Mouse (Mus musculus): ENCODE measurements at regions not wholly inside any gene's neighbourhood (a gene's known extent, or its start where the extent isn't known, plus 50 kb on each side); places are given as distances from the start of the nearest gene placed in this dataset.

DNA sequence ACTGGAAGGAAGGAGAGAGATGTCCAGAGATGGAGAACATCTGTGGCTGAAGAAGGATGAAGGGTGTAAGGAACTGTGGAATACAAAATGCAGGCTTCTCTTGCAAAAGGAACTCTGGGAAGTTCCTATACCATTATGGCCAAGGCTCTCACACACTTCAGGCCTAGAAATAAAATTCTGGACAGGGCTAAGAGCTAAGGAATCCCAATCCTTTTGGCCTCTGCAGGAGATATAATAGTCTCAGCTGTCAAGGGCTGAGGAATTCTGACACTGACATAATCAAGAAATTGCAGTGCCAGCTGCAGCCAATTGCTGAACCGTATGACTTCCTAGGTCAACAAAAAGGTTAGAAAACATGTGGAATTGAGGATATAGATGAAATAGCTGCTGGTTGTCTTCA lies 886.2 kb upstream of the Adgrl2 start:
- no peak for TF ChIP-seq CTCF (IDR thresholded peaks at IDR 0.05; ENCODE audit: extremely low read depth, insufficient read depth, low read length)
- no peak for TF ChIP-seq POLR2A (IDR thresholded peaks at IDR 0.05; ENCODE audit: extremely low read depth, insufficient read depth, low read length)
- Histone ChIP-seq H3K4me1 (ENCODE audit: control insufficient read depth, insufficient read depth, low read length) (no peaks in the 10 kb centered on the region), H3K27ac (ENCODE audit: insufficient read depth, low read length) (no peak overlapping the region), H3K4me3 (ENCODE audit: insufficient read depth, low read length) (no peak overlapping the region)

DNA sequence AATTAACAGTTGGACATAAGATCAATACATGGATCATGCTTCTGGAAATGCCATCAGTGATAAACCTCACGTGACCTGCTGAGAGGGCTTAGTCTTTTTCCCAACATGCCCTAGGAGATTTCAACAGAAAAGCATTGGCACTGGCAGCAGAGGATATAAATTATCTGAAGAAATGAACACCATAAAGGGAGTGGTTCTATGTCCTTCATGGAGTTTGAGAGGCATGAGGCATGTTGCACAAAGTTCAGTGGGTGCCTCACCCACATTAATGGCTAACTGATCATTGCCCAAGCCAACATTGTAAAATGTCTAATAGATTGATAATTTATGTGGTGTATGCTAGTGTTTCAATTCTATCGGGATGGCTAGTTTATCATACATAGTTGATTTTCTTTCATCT lies 875.6 kb upstream of the Adgrl2 start:
- TF ChIP-seq POLR2A (IDR thresholded peaks at IDR 0.05; ENCODE audit: extremely low read depth, insufficient read depth, low read length): no peak
- TF ChIP-seq CTCF (IDR thresholded peaks at IDR 0.05; ENCODE audit: extremely low read depth, insufficient read depth, low read length): no peak

DNA sequence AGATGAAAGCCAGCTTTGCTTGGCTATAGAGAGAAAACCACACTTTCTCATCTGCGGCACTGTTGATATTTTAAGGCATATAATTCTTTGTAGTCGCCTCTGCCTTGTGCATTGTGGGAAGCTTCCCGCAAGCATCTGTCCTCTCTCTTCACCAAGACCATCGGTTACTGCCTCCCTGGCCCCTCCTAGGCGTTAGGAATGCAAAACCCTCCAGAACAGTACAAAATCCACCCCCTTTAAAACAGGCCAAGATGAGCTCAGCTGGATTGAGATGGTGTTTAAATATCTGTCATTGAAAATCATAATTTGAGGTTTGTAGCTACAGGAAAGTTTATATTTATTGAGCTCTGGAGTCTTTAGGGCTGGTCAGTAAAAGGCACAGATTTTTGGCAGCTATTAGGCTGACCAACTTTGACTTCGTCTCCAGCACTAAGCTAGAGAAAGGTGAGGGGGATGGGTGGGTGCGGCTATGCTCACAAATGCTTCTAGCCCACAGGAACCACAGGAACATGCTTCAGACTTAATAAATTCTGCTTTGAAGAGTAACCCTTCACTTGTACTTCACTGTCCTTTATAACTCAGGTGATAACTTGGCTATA lies 856.7 kb upstream of the Adgrl2 start:
- no peak overlapping the region for H3K4me3 ChIP-seq (ENCODE audit: insufficient read depth, low read length)
- no peak overlapping the region for H3K27ac ChIP-seq (ENCODE audit: insufficient read depth, low read length)
- TF ChIP-seq CTCF (IDR thresholded peaks at IDR 0.05; ENCODE audit: extremely low read depth, insufficient read depth, low read length) (no peak), POLR2A (IDR thresholded peaks at IDR 0.05; ENCODE audit: extremely low read depth, insufficient read depth, low read length) (no peak)
- H3K4me1 ChIP-seq (ENCODE audit: control insufficient read depth, insufficient read depth, low read length): no peaks in the 10 kb centered on the region

More for the DNA sequence above, 875.6 kb upstream of the Adgrl2 start:
- Histone ChIP-seq H3K4me3 (ENCODE audit: insufficient read depth, low read length) (no peak overlapping the region), H3K4me1 (ENCODE audit: control insufficient read depth, insufficient read depth, low read length) (no peaks in the 10 kb centered on the region), H3K27ac (ENCODE audit: insufficient read depth, low read length) (no peak overlapping the region)

DNA sequence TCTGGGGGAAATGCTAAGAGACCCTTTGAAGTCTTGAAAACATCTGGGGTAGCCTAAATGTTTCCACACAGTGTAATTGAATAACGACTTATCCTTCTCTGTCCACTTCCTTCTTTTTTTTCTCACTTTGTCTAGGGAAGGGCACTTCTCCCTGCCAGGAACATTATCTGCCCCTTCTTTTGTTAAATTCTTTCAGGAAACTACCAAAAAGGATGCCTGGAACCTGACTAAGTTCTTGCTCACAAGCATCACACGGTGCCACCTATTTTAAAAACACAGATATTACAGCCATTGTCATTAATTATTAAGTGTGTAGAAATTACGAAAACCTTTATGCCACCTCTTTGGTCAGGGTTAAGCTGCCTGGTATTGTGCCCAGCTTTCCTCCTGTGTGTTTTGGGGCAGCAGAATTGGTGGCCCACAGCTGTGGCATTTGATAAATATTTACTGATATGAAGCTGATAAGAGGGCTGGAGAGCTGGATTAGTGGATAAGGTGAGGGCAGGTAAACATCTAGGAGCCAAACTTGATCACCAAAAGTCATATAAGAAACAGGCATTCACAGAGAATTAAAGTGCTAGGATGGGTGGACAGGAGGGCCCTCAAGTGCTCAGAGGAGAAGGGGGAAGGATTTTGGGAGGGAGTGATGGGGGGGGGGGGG lies 855.6 kb upstream of the Adgrl2 start:
- H3K4me3 ChIP-seq (ENCODE audit: insufficient read depth, low read length): no peak overlapping the region
- no peaks in the 10 kb centered on the region for H3K4me1 ChIP-seq (ENCODE audit: control insufficient read depth, insufficient read depth, low read length)
- TF ChIP-seq POLR2A (IDR thresholded peaks at IDR 0.05; ENCODE audit: extremely low read depth, insufficient read depth, low read length): no peak
- no peak for TF ChIP-seq CTCF (IDR thresholded peaks at IDR 0.05; ENCODE audit: extremely low read depth, insufficient read depth, low read length)
- H3K27ac ChIP-seq (ENCODE audit: insufficient read depth, low read length): no peak overlapping the region

DNA sequence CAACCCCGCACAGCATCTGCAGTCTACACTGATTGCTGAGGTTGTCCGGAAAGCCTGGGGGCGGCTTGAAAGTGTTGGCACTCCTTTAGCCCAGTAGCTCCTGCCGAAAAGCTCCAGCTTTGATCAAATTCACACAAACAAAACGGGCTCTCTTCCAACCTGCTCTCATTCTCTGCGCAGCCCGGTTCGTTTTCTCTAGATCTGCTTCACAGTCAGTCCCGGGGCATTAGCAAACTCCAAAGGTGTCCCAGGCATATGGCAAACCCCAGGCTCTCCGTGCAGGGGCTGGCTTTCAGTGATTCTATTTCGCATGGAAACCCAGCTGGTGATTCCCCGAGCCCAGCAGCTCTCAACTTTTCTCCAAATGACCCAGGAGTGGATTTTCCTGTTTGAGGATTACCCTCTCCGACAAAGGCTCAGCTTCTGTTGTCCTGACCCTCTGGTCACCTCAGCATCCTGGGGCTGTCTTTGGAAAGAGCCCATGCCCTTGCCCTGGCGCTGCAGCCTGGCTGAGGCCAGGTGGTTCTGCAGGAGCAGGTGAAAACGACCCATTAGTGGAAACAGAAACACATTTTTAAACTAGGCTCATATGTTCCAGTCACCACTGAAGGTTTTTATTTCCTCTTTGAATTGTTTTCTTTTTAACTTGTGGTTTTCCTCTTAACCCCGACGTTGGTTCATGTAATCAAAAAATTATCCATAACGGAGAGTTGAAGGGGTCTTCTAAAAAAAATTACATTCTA lies 854.9 kb upstream of the Adgrl2 start:
- H3K27ac ChIP-seq (ENCODE audit: insufficient read depth, low read length): no peak overlapping the region
- no peak overlapping the region for H3K4me3 ChIP-seq (ENCODE audit: insufficient read depth, low read length)
- TF ChIP-seq CTCF (IDR thresholded peaks at IDR 0.05; ENCODE audit: extremely low read depth, insufficient read depth, low read length): no peak
- no peak for TF ChIP-seq POLR2A (IDR thresholded peaks at IDR 0.05; ENCODE audit: extremely low read depth, insufficient read depth, low read length)
- no peaks in the 10 kb centered on the region for H3K4me1 ChIP-seq (ENCODE audit: control insufficient read depth, insufficient read depth, low read length)

DNA sequence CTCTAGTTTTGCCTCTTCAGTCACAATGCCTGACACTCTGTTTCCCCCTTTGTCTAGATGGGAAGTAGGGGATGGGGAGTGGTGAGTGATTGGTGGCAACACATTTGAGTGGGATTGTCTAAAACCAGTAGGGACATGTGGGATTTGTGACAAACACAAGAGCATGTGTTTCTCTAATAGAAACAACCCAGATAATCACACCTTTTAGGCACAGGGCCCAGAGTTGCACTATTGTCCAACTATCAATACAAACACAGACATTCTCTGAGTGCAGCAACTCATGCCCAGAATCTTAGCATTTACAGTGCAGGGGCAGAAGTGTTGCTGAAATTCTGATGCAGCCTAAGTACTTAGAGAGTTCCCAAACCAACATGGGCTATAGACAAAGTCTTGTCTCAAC lies 847.6 kb upstream of the Adgrl2 start:
- Histone ChIP-seq H3K27ac (ENCODE audit: insufficient read depth, low read length) (no peak overlapping the region), H3K4me3 (ENCODE audit: insufficient read depth, low read length) (no peak overlapping the region), H3K4me1 (ENCODE audit: control insufficient read depth, insufficient read depth, low read length) (no peaks in the 10 kb centered on the region)
- TF ChIP-seq CTCF (IDR thresholded peaks at IDR 0.05; ENCODE audit: extremely low read depth, insufficient read depth, low read length): no peak

DNA sequence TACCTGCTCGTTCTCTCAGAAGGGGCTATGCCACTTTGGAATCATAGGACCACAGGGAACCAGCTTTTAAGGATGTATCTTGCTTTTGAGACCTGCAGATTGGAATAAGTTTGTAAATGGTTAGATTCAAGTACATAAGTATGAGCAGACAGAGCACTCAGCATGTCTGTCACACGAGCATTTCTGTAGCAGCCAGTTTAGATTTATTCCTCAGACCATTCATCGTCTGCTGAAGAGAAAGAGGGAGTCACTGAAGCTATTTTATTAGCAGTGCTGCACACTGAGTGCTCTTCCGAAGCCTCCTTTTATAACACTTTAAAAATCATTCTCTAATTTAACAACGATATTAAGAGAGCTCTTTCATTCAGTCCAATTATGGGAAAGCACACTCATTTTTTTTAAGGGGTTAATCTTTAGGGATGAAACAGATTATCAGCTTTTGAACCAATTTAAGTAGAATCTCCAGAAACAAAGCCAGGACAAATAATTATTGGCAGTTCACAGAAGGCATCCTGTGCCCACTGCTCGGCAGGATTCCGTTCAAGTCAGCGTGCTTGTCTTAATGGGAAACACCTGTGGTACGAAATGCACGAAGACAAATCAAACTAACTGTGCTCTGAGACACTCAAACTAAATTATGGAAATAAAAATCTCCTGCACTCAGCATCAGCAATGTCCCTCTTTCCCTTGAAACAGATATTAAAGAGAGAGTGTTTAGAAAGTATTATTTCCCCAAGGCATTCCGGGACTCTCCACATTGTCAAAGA lies 846.3 kb upstream of the Adgrl2 start:
- Histone ChIP-seq H3K4me3 (ENCODE audit: insufficient read depth, low read length) (no peak overlapping the region), H3K27ac (ENCODE audit: insufficient read depth, low read length) (no peak overlapping the region), H3K4me1 (ENCODE audit: control insufficient read depth, insufficient read depth, low read length) (no peaks in the 10 kb centered on the region)
- no peak for TF ChIP-seq CTCF (IDR thresholded peaks at IDR 0.05; ENCODE audit: extremely low read depth, insufficient read depth, low read length)
- TF ChIP-seq POLR2A (IDR thresholded peaks at IDR 0.05; ENCODE audit: extremely low read depth, insufficient read depth, low read length): no peak

DNA sequence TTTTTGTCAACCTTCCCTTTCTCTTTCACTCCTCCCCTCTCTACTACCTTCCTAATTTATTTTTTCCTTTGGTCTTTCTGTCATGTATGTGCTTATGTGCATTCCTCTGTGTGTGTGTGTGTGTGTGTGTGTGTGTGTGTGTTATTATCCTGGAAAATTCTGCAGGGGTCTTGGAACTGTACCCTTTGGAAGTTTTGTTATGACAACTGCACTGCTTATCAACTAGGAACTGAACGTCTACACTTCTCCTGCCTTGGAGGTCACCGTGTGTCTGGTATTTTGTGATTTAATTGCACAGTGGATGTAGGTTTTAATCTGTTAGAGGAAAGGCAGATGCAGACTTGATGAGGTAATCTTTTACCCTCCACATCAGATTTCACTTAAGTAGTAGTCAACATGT lies 836.8 kb upstream of the Adgrl2 start:
- TF ChIP-seq POLR2A (IDR thresholded peaks at IDR 0.05; ENCODE audit: extremely low read depth, insufficient read depth, low read length) (no peak), CTCF (IDR thresholded peaks at IDR 0.05; ENCODE audit: extremely low read depth, insufficient read depth, low read length) (no peak)
- no peaks in the 10 kb centered on the region for H3K4me1 ChIP-seq (ENCODE audit: control insufficient read depth, insufficient read depth, low read length)
- no peak overlapping the region for H3K4me3 ChIP-seq (ENCODE audit: insufficient read depth, low read length)
- no peak overlapping the region for H3K27ac ChIP-seq (ENCODE audit: insufficient read depth, low read length)

DNA sequence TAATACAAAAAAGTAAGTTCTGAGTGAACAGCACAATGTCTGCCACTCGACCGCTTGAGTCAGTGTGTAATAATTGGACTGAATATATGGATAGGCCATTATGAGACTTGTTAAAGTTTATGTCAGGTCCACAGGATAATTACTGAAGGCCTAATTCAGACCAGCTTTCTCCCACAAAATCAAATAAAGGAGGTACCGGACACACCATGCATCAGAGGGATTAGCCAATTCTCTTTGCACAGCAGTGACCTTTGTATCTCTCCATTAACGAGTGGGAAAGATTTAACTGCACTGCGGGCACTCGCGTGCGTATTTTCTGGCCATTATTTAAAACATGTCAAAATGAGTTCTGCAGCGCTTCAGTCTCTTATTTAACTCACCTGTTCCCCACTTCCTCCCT lies 836.4 kb upstream of the Adgrl2 start:
- H3K4me3 ChIP-seq (ENCODE audit: insufficient read depth, low read length): no peak overlapping the region
- H3K4me1 ChIP-seq (ENCODE audit: control insufficient read depth, insufficient read depth, low read length): no peaks in the 10 kb centered on the region
- TF ChIP-seq POLR2A (IDR thresholded peaks at IDR 0.05; ENCODE audit: extremely low read depth, insufficient read depth, low read length) (no peak), CTCF (IDR thresholded peaks at IDR 0.05; ENCODE audit: extremely low read depth, insufficient read depth, low read length) (no peak)
- H3K27ac ChIP-seq (ENCODE audit: insufficient read depth, low read length): no peak overlapping the region

All from cortical plate, adult 2 months (tissue).